Mouse (Mus musculus) left cerebral cortex, postnatal 4 days (tissue): ENCODE measurements around the gene Tcfl5. TPM values are rescaled to one million over a fixed set of nuclear protein-coding genes. Genes with fewer than 3 reads are reported as not detected.

Experiments
- DNase-seq: peaks from one replicate; pipeline ENCODE4 v3.0.0-alpha.2; 2022
- intact Hi-C: fragments of 180-260 bp; cut with DNase I; formaldehyde crosslinking; loops from one replicate; pipeline ENCODE4 v1.15.1; 2025
- total RNA-seq, 2 experiments: library from RNA; stranded (reverse); gene quantifications; 2 replicates each; pipeline ENCODE4 v1.2.3; 2021

Tcfl5 gene
- 1 to 10 TPM; 2.7 to 3.7 TPM for total RNA-seq

- intact Hi-C loops = no loop called here
- peak; percentile 25 for DNase-seq
Measured at GRCm38 (mm10) chr2:180642555-180643260, at the start of gene Tcfl5. Gene Tcfl5, minus strand, starts transcription at chr2:180642708.

GRCm38 (mm10) chr2:180689841-180690240, 47.3 kb upstream of the Tcfl5 start:
- intact Hi-C loops = no loop called here
- DNase-seq = no peak

GRCm38 (mm10) chr2:180684031-180684430, 41.5 kb upstream of the Tcfl5 start:
- intact Hi-C loops = no loop called here
- no peak for DNase-seq

- DNase-seq = no peak
- intact Hi-C loops = no loop called here
Measured at GRCm38 (mm10) chr2:180683524-180683923, 41.0 kb upstream of the Tcfl5 start.

GRCm38 (mm10) chr2:180681225-180681624, 38.7 kb upstream of the Tcfl5 start:
- intact Hi-C loops = no loop called here
- DNase-seq = no peak

- DNase-seq = peak; percentile 54
- intact Hi-C loops = no loop called here
Measured at GRCm38 (mm10) chr2:180678609-180679140, 36.2 kb upstream of the Tcfl5 start.

- intact Hi-C loops = no loop called here
Measured at GRCm38 (mm10) chr2:180676706-180677105, 34.2 kb upstream of the Tcfl5 start.

GRCm38 (mm10) chr2:180662008-180662407, 19.5 kb upstream of the Tcfl5 start:
- intact Hi-C loops = no loop called here
- DNase-seq = no peak

More at GRCm38 (mm10) chr2:180676706-180677105, 34.2 kb upstream of the Tcfl5 start:
- DNase-seq = no peak

- DNase-seq = no peak
- intact Hi-C loops = no loop called here
Measured at GRCm38 (mm10) chr2:180660521-180660920, 18.0 kb upstream of the Tcfl5 start.

GRCm38 (mm10) chr2:180659353-180660150, 17.0 kb upstream of the Tcfl5 start:
- no peak for DNase-seq
- intact Hi-C loops = no loop called here

GRCm38 (mm10) chr2:180658381-180658780, 15.9 kb upstream of the Tcfl5 start:
- no peak for DNase-seq
- intact Hi-C loops = no loop called here

- intact Hi-C loops = no loop called here
- peak; percentile 79 for DNase-seq
Measured at GRCm38 (mm10) chr2:180657394-180658013, 15.0 kb upstream of the Tcfl5 start.

- intact Hi-C loops = no loop called here
- DNase-seq = peak; percentile 36
Measured at GRCm38 (mm10) chr2:180655150-180655549, 12.6 kb upstream of the Tcfl5 start.

GRCm38 (mm10) chr2:180654666-180655065, 12.2 kb upstream of the Tcfl5 start:
- no peak for DNase-seq
- intact Hi-C loops = no loop called here

- no peak for DNase-seq
- intact Hi-C loops = no loop called here
Measured at GRCm38 (mm10) chr2:180646841-180647240, 4.3 kb upstream of the Tcfl5 start.

- no peak for DNase-seq
- intact Hi-C loops = no loop called here
Measured at GRCm38 (mm10) chr2:180643626-180644025, 1.1 kb upstream of the Tcfl5 start.

- intact Hi-C loops = no loop called here
- DNase-seq = no peak
Measured at GRCm38 (mm10) chr2:180641576-180642554, 643 bp downstream of the Tcfl5 start.

GRCm38 (mm10) chr2:180611882-180612281, 30.6 kb downstream of the Tcfl5 start:
- intact Hi-C loops = no loop called here
- no peak for DNase-seq

GRCm38 (mm10) chr2:180610283-180610682, 32.2 kb downstream of the Tcfl5 start:
- DNase-seq = no peak
- intact Hi-C loops = no loop called here

- intact Hi-C loops = no loop called here
- no peak for DNase-seq
Measured at GRCm38 (mm10) chr2:180604781-180605180, 37.7 kb downstream of the Tcfl5 start.
